Mouse (Mus musculus): ENCODE results near the gene Vmp1. TPM values are rescaled to one million over a fixed set of nuclear protein-coding genes. Genes with fewer than 3 reads are reported as not detected.

The Vmp1 gene
- total and polyA plus RNA-seq, 3 experiments, result 80.9 to 209 (median 167) TPM

- peaks cover 93% of the 10 kb centered on the region for H3K79me2 ChIP-seq (replicated peaks; ENCODE audit: control insufficient read depth, extremely low read depth, insufficient read depth, poor library complexity, severe bottlenecking)
- DNase-seq (ENCODE audit: extremely low read depth), result peak; percentile 47
These were observed 144.8 kb downstream of the Vmp1 start for GRCm38 (mm10) chr11:86538786-86539185.

GRCm38 (mm10) chr11:86534201-86534910 lies 149.3 kb downstream of the Vmp1 start:
- no peaks in the 10 kb centered on the region for H3K27me3 ChIP-seq (replicated peaks)
- H3K27ac ChIP-seq (ENCODE audit: insufficient read depth, low read depth), result no peak overlapping the region
- H3K79me2 ChIP-seq (replicated peaks; ENCODE audit: control insufficient read depth, extremely low read depth, insufficient read depth, poor library complexity, severe bottlenecking), result peaks cover 79% of the 10 kb centered on the region
- dilution Hi-C loops (cut with MboI; ENCODE audit: extremely low pct_ligation_motif_present, extremely low pct_unique_long_range_greater_than_20kb, low sequenced_read_pairs), result no loop called here
- no peak overlapping the region for H3K4me2 ChIP-seq (ENCODE audit: insufficient read depth, low read depth, poor library complexity, severe bottlenecking)
- peaks cover 2 to 41% of the 10 kb centered on the region in 2 experiments; a peak in 2 of 4 replicates for H3K4me1 ChIP-seq (ENCODE audit: control insufficient read depth in 1 of 2, insufficient read depth in 2 of 2)
- H3K36me3 ChIP-seq (replicated peaks in 1 of 2; ENCODE audit: control insufficient read depth in 1 of 2, insufficient read depth in 1 of 2, low read length in 1 of 2), result peaks cover 36 to 70% of the 10 kb centered on the region in 2 experiments
- no peak for TF ChIP-seq KAT2A (IDR thresholded peaks at IDR 0.05; ENCODE audit: insufficient replicate concordance, low read length)
- TF ChIP-seq GABPA (IDR thresholded peaks at IDR 0.05; ENCODE audit: insufficient replicate concordance, low read depth, low read length), result no peak
- TF ChIP-seq PAX5 (IDR thresholded peaks at IDR 0.05; ENCODE audit: low read length), result no peak
- TF ChIP-seq CHD2 (IDR thresholded peaks at IDR 0.05; ENCODE audit: low read length), result no peak
- TF ChIP-seq RAD21 (IDR thresholded peaks at IDR 0.05; ENCODE audit: low read depth, low read length), result no peak
- no peak for TF ChIP-seq RCOR1 (conservative IDR thresholded peaks at IDR 0.05; ENCODE audit: low read depth, low read length)
- TF ChIP-seq MEF2A (IDR thresholded peaks at IDR 0.05; ENCODE audit: borderline replicate concordance, low read depth, low read length), result no peak
- no peak for TF ChIP-seq ZNF384 (IDR thresholded peaks at IDR 0.05; ENCODE audit: low read depth, low read length)
- TF ChIP-seq JUN (IDR thresholded peaks at IDR 0.05; ENCODE audit: insufficient read depth, low read depth, low read length), result no peak
- no peak for TF ChIP-seq JUND (conservative IDR thresholded peaks at IDR 0.05; ENCODE audit: low read depth, low read length)
- no peak overlapping the region for H3K4me3 ChIP-seq (replicated peaks in 1 of 3; ENCODE audit: low read depth in 2 of 3, low read length in 2 of 3, poor library complexity in 1 of 3)
- DNase-seq (ENCODE audit: extremely low read depth), result no peak
- in situ Hi-C loops (cut with MboI; ENCODE audit: low pct_ligation_motif_present, low pct_unique_long_range_greater_than_20kb, low sequenced_read_pairs), result no loop called here
- no peaks in the 10 kb centered on the region for H3K9me3 ChIP-seq (replicated peaks; ENCODE audit: low read length)
- H3K9ac ChIP-seq (ENCODE audit: insufficient read depth, low read depth), result no peak overlapping the region

More at GRCm38 (mm10) chr11:86538786-86539185, 144.8 kb downstream of the Vmp1 start:
- H3K9me3 ChIP-seq (replicated peaks; ENCODE audit: low read length), result no peaks in the 10 kb centered on the region
- no peak overlapping the region; the same call in 1 of the 2 replicates for H3K27ac ChIP-seq (ENCODE audit: insufficient read depth, low read depth)
- TF ChIP-seq SIN3A (IDR thresholded peaks at IDR 0.05; ENCODE audit: low read length), result 0 out of 2 replicates have a peak, but pooled peaks have one; percentile 42
- no peak for TF ChIP-seq GABPA (IDR thresholded peaks at IDR 0.05; ENCODE audit: insufficient replicate concordance, low read depth, low read length)
- no peak for TF ChIP-seq POLR2AphosphoS2 (IDR thresholded peaks at IDR 0.05; ENCODE audit: low read depth, low read length)
- TF ChIP-seq ETS1 (conservative IDR thresholded peaks at IDR 0.05; ENCODE audit: low read depth, low read length), result peak; percentile 45
- TF ChIP-seq MXI1 (IDR thresholded peaks at IDR 0.05; ENCODE audit: low read depth, low read length), result no peak; the same call in 1 of the 2 replicates
- TF ChIP-seq ZKSCAN1 (IDR thresholded peaks at IDR 0.05; ENCODE audit: borderline replicate concordance, low read depth, low read length), result no peak
- 0 out of 2 replicates have a peak, but pooled peaks have one; percentile 62 for TF ChIP-seq MYC (IDR thresholded peaks at IDR 0.05; ENCODE audit: low read depth, low read length)
- no peak for TF ChIP-seq PAX5 (IDR thresholded peaks at IDR 0.05; ENCODE audit: low read length)
- TF ChIP-seq JUND (conservative IDR thresholded peaks at IDR 0.05; ENCODE audit: low read depth, low read length), result no peak
- TF ChIP-seq MAFK (IDR thresholded peaks at IDR 0.05; ENCODE audit: insufficient replicate concordance, low read length), result peak; percentile 65; the same call in 1 of the 2 replicates
- TF ChIP-seq IRF4 (IDR thresholded peaks at IDR 0.05; ENCODE audit: low read depth, low read length), result peak; percentile 71; the same call in 1 of the 2 replicates
- no peak for TF ChIP-seq KAT2A (IDR thresholded peaks at IDR 0.05; ENCODE audit: insufficient replicate concordance, low read length)
- no peak for TF ChIP-seq ELF1 (IDR thresholded peaks at IDR 0.05; ENCODE audit: low read depth, low read length)
- no peak for TF ChIP-seq USF1 (IDR thresholded peaks at IDR 0.05; ENCODE audit: low read depth, low read length)
- TF ChIP-seq MAX (IDR thresholded peaks at IDR 0.05; ENCODE audit: low read length), result no peak
- TF ChIP-seq CHD1 (IDR thresholded peaks at IDR 0.05; ENCODE audit: low read depth, low read length), result no peak
- no peak for TF ChIP-seq NELFE (IDR thresholded peaks at IDR 0.05; ENCODE audit: low read depth, low read length)
- TF ChIP-seq TCF12 (IDR thresholded peaks at IDR 0.05; ENCODE audit: low read depth, low read length), result peak; percentile 58; the same call in 1 of the 2 replicates
- TF ChIP-seq RCOR1 (conservative IDR thresholded peaks at IDR 0.05; ENCODE audit: low read depth, low read length), result no peak; the same call in 1 of the 2 replicates
- TF ChIP-seq RAD21 (IDR thresholded peaks at IDR 0.05; ENCODE audit: low read depth, low read length), result no peak
- TF ChIP-seq MAZ (IDR thresholded peaks at IDR 0.05; ENCODE audit: low read depth, low read length), result no peak
- peak; percentile 78 for TF ChIP-seq EP300 (IDR thresholded peaks at IDR 0.05; ENCODE audit: low read length)
- no peak for TF ChIP-seq UBTF (IDR thresholded peaks at IDR 0.05; ENCODE audit: low read depth, low read length)
- TF ChIP-seq BHLHE40 (IDR thresholded peaks at IDR 0.05; ENCODE audit: low read depth, low read length), result peak; percentile 73
- TF ChIP-seq USF2 (conservative IDR thresholded peaks at IDR 0.05; ENCODE audit: low read depth, low read length), result no peak
- no peak for TF ChIP-seq TBP (conservative IDR thresholded peaks at IDR 0.05; ENCODE audit: low read depth, low read length)
- no peak; the same call in 1 of the 2 replicates for TF ChIP-seq E2F4 (IDR thresholded peaks at IDR 0.05; ENCODE audit: insufficient replicate concordance, low read depth, low read length)
- TF ChIP-seq JUN (IDR thresholded peaks at IDR 0.05; ENCODE audit: insufficient read depth, low read depth, low read length), result peak; percentile 19; the same call in 1 of the 2 replicates
- TF ChIP-seq NRF1 (IDR thresholded peaks at IDR 0.05; ENCODE audit: low read depth, low read length), result no peak
- TF ChIP-seq ZNF384 (IDR thresholded peaks at IDR 0.05; ENCODE audit: low read depth, low read length), result peak; percentile 73; the same call in 1 of the 2 replicates
- TF ChIP-seq CTCF (conservative IDR thresholded peaks at IDR 0.05 in 1 of 2, IDR thresholded peaks at IDR 0.05 in 1 of 2; ENCODE audit: low read depth in 2 of 2, low read length in 2 of 2), result no peak
- no peak; the same call in 1 of the 2 replicates for TF ChIP-seq POLR2A (IDR thresholded peaks at IDR 0.05; ENCODE audit: low read depth, low read length)
- TF ChIP-seq HCFC1 (IDR thresholded peaks at IDR 0.05; ENCODE audit: low read depth, low read length), result no peak
- no peak for TF ChIP-seq ZMIZ1 (IDR thresholded peaks at IDR 0.05; ENCODE audit: low read depth, low read length)
- TF ChIP-seq MEF2A (IDR thresholded peaks at IDR 0.05; ENCODE audit: borderline replicate concordance, low read depth, low read length), result 0 out of 2 replicates have a peak, but pooled peaks have one; percentile 38
- TF ChIP-seq ZC3H11A (IDR thresholded peaks at IDR 0.05; ENCODE audit: low read depth, low read length), result no peak
- no peak for TF ChIP-seq SMC3 (IDR thresholded peaks at IDR 0.05; ENCODE audit: low read depth, low read length)
- TF ChIP-seq CHD2 (IDR thresholded peaks at IDR 0.05; ENCODE audit: low read length), result no peak
- H3K36me3 ChIP-seq (replicated peaks in 1 of 2; ENCODE audit: control insufficient read depth in 1 of 2, insufficient read depth in 1 of 2, low read length in 1 of 2), result peaks cover 8 to 44% of the 10 kb centered on the region in 2 experiments
- dilution Hi-C loops (cut with MboI; ENCODE audit: extremely low pct_ligation_motif_present, extremely low pct_unique_long_range_greater_than_20kb, low sequenced_read_pairs) (no loop called here), in situ Hi-C loops (cut with MboI; ENCODE audit: low pct_ligation_motif_present, low pct_unique_long_range_greater_than_20kb, low sequenced_read_pairs) (no loop called here)
- no peak overlapping the region for H3K9ac ChIP-seq (ENCODE audit: insufficient read depth, low read depth)
- no peak overlapping the region for H3K4me3 ChIP-seq (replicated peaks in 1 of 3; ENCODE audit: low read depth in 2 of 3, low read length in 2 of 3, poor library complexity in 1 of 3)
- H3K4me1 ChIP-seq (ENCODE audit: control insufficient read depth in 1 of 2, insufficient read depth in 2 of 2), result peaks cover 3 to 72% of the 10 kb centered on the region in 2 experiments; a peak in 2 of 4 replicates
- H3K4me2 ChIP-seq (ENCODE audit: insufficient read depth, low read depth, poor library complexity, severe bottlenecking), result peak overlapping the region; percentile 17
- H3K27me3 ChIP-seq (replicated peaks), result no peaks in the 10 kb centered on the region

Measured in CH12.LX (cell line).